Mouse (Mus musculus) midbrain, embryonic 16.5 days (tissue): ENCODE data around the gene Pou2f1. TPM values are rescaled to one million over a fixed set of nuclear protein-coding genes. Genes with fewer than 3 reads are reported as not detected.

Experiments
- ATAC-seq: fragments of 200-750 bp; cut with Nextera tagmentation; 2 replicates; pipeline ENCODE4 v1.8.0; 2017; ENCODE audit warnings: moderate TSS enrichment
- H3K27ac ChIP-seq: fragments of 300-500 bp; sonication (generic); 2 replicates; pipeline ENCODE4 v1.5.1; 2014; ENCODE audit warnings: mild to moderate bottlenecking, low read length, mixed read lengths
- H3K27me3 ChIP-seq: fragments of 300-500 bp; sonication (generic); 2 replicates; pipeline ENCODE4 v1.6.1; 2014; ENCODE audit warnings: low read depth, low read length, mixed read lengths; ENCODE audit not compliant: control insufficient read depth, insufficient read depth
- H3K36me3 ChIP-seq: fragments of 300-500 bp; sonication (generic); 2 replicates; pipeline ENCODE4 v1.6.1; 2014; ENCODE audit warnings: mild to moderate bottlenecking, low read length, moderate library complexity, mixed read lengths; ENCODE audit not compliant: control insufficient read depth, insufficient read depth
- H3K4me1 ChIP-seq: fragments of 300-500 bp; sonication (generic); 2 replicates; pipeline ENCODE4 v1.6.1; 2014; ENCODE audit warnings: mild to moderate bottlenecking, low read length, mixed read lengths; ENCODE audit not compliant: control insufficient read depth, insufficient read depth
- H3K4me2 ChIP-seq: fragments of 300-500 bp; sonication (generic); 2 replicates; pipeline ENCODE4 v1.6.1; 2014; ENCODE audit warnings: mild to moderate bottlenecking, low read length, mixed read lengths
- H3K4me3 ChIP-seq: fragments of 300-500 bp; sonication (generic); 2 replicates; pipeline ENCODE4 v1.5.1; 2014; ENCODE audit warnings: low read depth, mild to moderate bottlenecking, low read length, moderate library complexity, mixed read lengths
- H3K9ac ChIP-seq: fragments of 300-500 bp; sonication (generic); 2 replicates; pipeline ENCODE4 v1.6.1; 2014; ENCODE audit warnings: low read depth, low read length, mixed read lengths
- H3K9me3 ChIP-seq: fragments of 300-500 bp; sonication (generic); replicated peaks from 2 replicates; pipeline ENCODE4 v1.6.1; 2014; ENCODE audit warnings: mild to moderate bottlenecking, low read length, mixed read lengths; ENCODE audit not compliant: control insufficient read depth, poor library complexity, severe bottlenecking
- WGBS: fragments of 180-500 bp; shearing (Covaris S2); extraction: QIAGEN DNeasy Blood & Tissue Kit; methylation state at CpG from one replicate; pipeline ENCODE4 v1.1.7; 2014; 5-methylcytosine and 5-hydroxymethylcytosine counted together
- polyA plus RNA-seq: library from polyadenylated mRNA; unstranded; fragments of >200 nt; fragmentation: Nextera tagmentation; extraction: Ambion mirVana; gene quantifications from 2 replicates; pipeline ENCODE4 v1.2.1, GENCODE M21; 2015

The Pou2f1 gene
- polyA plus RNA-seq, 1 experiment from 2014 or later, result 26.5 TPM

DNA sequence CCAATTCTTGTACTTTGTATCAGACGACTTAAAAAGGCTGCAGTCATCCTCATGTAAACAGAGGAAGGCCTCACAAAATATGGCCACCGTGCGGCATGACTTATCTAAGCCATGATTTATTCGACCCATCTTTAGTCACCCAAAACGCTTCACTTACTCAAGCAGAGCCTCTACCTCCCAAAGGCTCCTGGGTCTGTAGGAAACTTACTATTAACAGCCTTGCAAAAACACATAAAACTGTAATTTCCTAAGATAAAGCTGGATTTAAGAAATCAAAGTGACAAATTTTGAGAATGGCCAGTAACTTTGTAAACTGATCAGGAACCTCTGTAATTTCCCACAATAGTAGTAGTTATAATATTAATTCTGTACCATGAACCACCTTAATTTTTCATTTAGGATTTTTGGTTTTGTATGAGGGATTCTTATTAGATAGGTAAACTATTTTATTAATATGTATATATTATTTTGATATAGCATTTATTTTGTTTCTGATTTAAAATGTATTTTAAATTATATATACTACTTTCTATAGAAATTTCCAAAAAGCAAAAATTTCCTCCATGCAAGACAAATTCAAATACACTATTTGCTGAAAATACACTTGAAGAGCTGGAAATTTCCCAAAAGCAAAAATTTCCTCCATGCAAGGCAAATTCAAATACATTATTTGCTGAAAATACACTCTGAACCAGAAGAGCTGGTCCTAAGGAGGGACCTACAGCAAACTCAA lies 68.4 kb downstream of the Pou2f1 start:
- 48% methylated on average over 5 of the region's 5 CpGs for WGBS
- Histone ChIP-seq H3K4me3 (peak overlapping the region; percentile 28), H3K4me2 (peak overlapping the region; percentile 37), H3K9me3 (no peaks in the 10 kb centered on the region), H3K36me3 (no peaks in the 10 kb centered on the region), H3K27me3 (no peaks in the 10 kb centered on the region), H3K27ac (peak overlapping the region; percentile 74), H3K4me1 (peaks cover 18% of the 10 kb centered on the region), H3K9ac (0 out of 2 replicates have a peak overlapping the region, but pooled peaks have one; percentile 1)
- no peak for ATAC-seq

GRCm38 (mm10) chr1:165932842-165933241 lies 69.6 kb downstream of the Pou2f1 start:
- no peaks in the 10 kb centered on the region for H3K9me3 ChIP-seq
- no peaks in the 10 kb centered on the region for H3K27me3 ChIP-seq
- no peaks in the 10 kb centered on the region for H3K36me3 ChIP-seq
- WGBS, result 88% methylated on average over 2 of the region's 2 CpGs
- H3K27ac ChIP-seq, result no peak overlapping the region
- no peak overlapping the region for H3K9ac ChIP-seq
- H3K4me1 ChIP-seq, result peaks cover 18% of the 10 kb centered on the region
- no peak for ATAC-seq
- peak overlapping the region; percentile 34; the same call in 1 of the 2 replicates for H3K4me2 ChIP-seq
- peak overlapping the region; percentile 20; the same call in 1 of the 2 replicates for H3K4me3 ChIP-seq

DNA sequence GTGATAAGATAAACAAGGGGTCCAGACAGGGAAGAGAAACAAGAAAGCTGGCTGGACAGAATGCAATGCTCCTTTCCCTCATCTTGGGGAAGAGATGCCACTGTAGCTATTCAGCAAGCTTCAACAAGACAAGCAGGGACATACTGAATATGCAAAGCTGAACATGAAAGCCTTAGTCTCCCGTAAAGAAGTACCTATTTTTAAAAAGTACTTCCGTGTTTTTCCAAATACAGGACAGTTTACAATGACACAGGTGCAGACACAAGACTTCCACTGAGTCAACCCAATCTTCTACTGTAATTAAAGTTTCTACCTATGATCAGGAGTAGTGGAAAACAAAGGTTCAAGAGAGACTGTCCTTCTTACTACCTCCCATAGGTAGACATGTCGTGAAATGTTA lies 72.0 kb downstream of the Pou2f1 start:
- Histone ChIP-seq H3K4me2 (no peak overlapping the region), H3K4me3 (no peak overlapping the region), H3K4me1 (peaks cover 7% of the 10 kb centered on the region), H3K36me3 (no peaks in the 10 kb centered on the region), H3K27ac (no peak overlapping the region), H3K27me3 (no peaks in the 10 kb centered on the region), H3K9ac (no peak overlapping the region), H3K9me3 (no peaks in the 10 kb centered on the region)
- WGBS, result 84% methylated on average over 3 of the region's 3 CpGs
- ATAC-seq, result no peak

DNA sequence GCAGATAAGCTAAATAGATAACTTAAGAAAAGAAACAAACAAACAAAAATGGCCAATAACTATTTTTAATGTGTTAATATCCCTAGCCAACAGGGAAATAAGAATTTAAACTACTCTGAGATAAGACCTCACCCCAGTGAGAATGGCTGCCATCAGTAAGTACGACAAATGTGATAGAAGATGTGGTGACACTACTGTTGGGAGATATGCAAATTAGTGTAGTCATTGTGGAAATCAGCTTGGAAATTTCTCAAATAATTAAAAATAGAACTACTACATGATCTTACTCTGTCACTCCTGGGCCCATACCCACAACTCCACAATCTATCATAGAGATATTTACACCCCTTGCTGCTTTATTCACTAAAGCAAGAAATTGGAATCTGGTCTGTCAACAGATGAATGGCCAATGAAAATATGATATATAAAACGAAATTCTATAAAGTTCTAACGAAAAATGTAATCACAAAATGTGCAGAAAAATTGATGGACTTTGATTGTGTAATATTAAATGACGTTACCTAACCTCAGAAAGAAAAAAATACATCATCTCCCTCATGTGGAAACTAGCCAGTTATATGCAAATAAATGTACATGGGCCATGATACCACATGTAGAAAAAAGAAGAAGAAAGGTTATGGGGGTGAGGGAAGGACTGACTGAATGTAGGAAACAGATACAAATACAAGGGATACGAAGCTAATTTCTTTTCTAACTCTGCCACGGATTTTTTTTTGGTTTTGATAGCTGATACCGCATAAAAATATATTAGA lies 74.8 kb downstream of the Pou2f1 start:
- Histone ChIP-seq H3K4me2 (no peak overlapping the region), H3K27me3 (no peaks in the 10 kb centered on the region), H3K36me3 (no peaks in the 10 kb centered on the region), H3K27ac (no peak overlapping the region), H3K4me3 (no peak overlapping the region), H3K4me1 (no peaks in the 10 kb centered on the region; the same call in 1 of the 2 replicates), H3K9me3 (no peaks in the 10 kb centered on the region), H3K9ac (no peak overlapping the region)
- WGBS, result 86% methylated on average over 7 of the region's 7 CpGs
- no peak for ATAC-seq

- Histone ChIP-seq H3K9ac (no peak overlapping the region), H3K4me2 (no peak overlapping the region), H3K4me1 (no peaks in the 10 kb centered on the region; the same call in 1 of the 2 replicates), H3K36me3 (no peaks in the 10 kb centered on the region), H3K27ac (no peak overlapping the region), H3K4me3 (no peak overlapping the region), H3K27me3 (no peaks in the 10 kb centered on the region), H3K9me3 (0 out of 2 replicates have a peak, but pooled peaks cover 2% of the 10 kb centered on the region)
- 94% methylated on average over 2 of the region's 2 CpGs for WGBS
- no peak for ATAC-seq
Measured at GRCm38 (mm10) chr1:165925207-165925606, 77.3 kb downstream of the Pou2f1 start.

- no peaks in the 10 kb centered on the region; the same call in 1 of the 2 replicates for H3K4me1 ChIP-seq
- no peak overlapping the region for H3K4me3 ChIP-seq
- H3K36me3 ChIP-seq, result no peaks in the 10 kb centered on the region
- no peak overlapping the region for H3K4me2 ChIP-seq
- no peak overlapping the region for H3K9ac ChIP-seq
- H3K27ac ChIP-seq, result no peak overlapping the region
- ATAC-seq, result no peak
- WGBS, result 61% methylated on average over 1 of the region's 1 CpGs
- no peaks in the 10 kb centered on the region for H3K27me3 ChIP-seq
- H3K9me3 ChIP-seq, result 0 out of 2 replicates have a peak, but pooled peaks cover 2% of the 10 kb centered on the region
Measured at GRCm38 (mm10) chr1:165922488-165922887, 80.0 kb downstream of the Pou2f1 start.

DNA sequence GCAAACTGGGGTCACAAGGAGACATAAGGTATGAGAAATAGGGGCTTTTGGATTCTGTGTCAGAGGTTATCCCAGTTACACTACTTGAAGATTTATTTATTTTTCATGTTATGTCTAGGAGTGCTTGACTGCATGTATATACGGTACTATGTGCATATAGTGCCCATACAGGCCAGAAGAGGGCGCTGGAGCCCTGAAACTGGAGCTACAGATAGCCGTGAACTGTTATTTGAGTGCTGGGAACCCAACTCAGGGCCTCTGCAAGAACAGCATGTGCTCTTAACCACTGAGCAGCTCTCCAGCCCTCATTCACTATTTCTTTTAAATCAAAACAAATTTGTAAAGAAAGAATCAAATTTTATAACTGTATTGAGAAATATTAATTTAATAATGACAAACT lies 81.5 kb downstream of the Pou2f1 start:
- Histone ChIP-seq H3K36me3 (no peaks in the 10 kb centered on the region; the same call in 1 of the 2 replicates), H3K4me1 (no peaks in the 10 kb centered on the region; the same call in 1 of the 2 replicates), H3K4me3 (no peak overlapping the region), H3K9ac (no peak overlapping the region), H3K9me3 (0 out of 2 replicates have a peak, but pooled peaks cover 2% of the 10 kb centered on the region), H3K27ac (no peak overlapping the region), H3K27me3 (no peaks in the 10 kb centered on the region), H3K4me2 (no peak overlapping the region)
- 76% methylated on average over 3 of the region's 3 CpGs for WGBS
- ATAC-seq, result no peak

- WGBS, result 39% methylated on average over 2 of the region's 2 CpGs
- H3K27me3 ChIP-seq, result no peaks in the 10 kb centered on the region
- H3K4me1 ChIP-seq, result peaks cover 5% of the 10 kb centered on the region
- peak overlapping the region; percentile 72 for H3K27ac ChIP-seq
- ATAC-seq, result peak; percentile 17; the same call in 1 of the 2 replicates
- peaks cover 3% of the 10 kb centered on the region; the same call in 1 of the 2 replicates for H3K36me3 ChIP-seq
- H3K4me2 ChIP-seq, result no peak overlapping the region
- H3K4me3 ChIP-seq, result no peak overlapping the region
- no peaks in the 10 kb centered on the region for H3K9me3 ChIP-seq
- H3K9ac ChIP-seq, result no peak overlapping the region
Measured at GRCm38 (mm10) chr1:165914416-165914801, 88.1 kb downstream of the Pou2f1 start.
